Mouse (Mus musculus): ENCODE data around the gene Vil1. TPM values are rescaled to one million over a fixed set of nuclear protein-coding genes. Genes with fewer than 3 reads are reported as not detected.

Gene Vil1
- total and polyA plus RNA-seq, 2 experiments from 2014 or later, result 0.31 to 0.38 TPM

DNA sequence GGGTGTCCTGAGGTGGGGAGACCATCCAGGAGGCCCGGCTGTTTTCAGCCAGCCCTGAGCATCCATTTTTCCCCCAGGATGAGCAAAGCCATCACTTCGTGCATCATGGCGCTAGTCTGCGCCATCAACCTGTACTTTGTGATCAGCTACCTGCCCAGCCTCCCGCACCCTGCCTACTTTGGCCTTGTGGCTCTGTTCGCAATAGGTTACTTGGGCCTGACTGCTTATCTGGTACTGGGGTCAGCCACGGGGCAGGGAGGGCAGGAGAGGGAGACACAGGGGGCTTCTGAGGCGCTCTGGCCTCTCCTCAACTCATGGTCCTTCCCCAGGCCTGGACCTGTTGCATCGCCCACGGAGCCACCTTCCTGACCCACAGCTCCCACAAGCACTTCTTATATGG is 24.1 kb upstream of the Vil1 start:
- H3K4me2 ChIP-seq (ENCODE audit: low read depth, low read length, poor library complexity, severe bottlenecking), result no peak overlapping the region
- H3K27ac ChIP-seq (ENCODE audit: low read depth, low read length), result no peak overlapping the region
- no peak for TF ChIP-seq CTCF (IDR thresholded peaks at IDR 0.05)
- H3K27me3 ChIP-seq (ENCODE audit: insufficient read depth, low read length), result 0 out of 2 replicates have a peak, but pooled peaks cover 5% of the 10 kb centered on the region
- H3K9ac ChIP-seq (replicated peaks; ENCODE audit: low read length, poor library complexity, severe bottlenecking), result no peak overlapping the region
- WGBS, result 95% methylated on average over 10 of the region's 10 CpGs
- DNase-seq (ENCODE audit: low spot score) (no peak), ATAC-seq (ENCODE audit: low FRiP score) (no peak)
- no peaks in the 10 kb centered on the region for H3K9me3 ChIP-seq (ENCODE audit: low read length)
- H3K36me3 ChIP-seq (ENCODE audit: insufficient read depth, low read length), result no peaks in the 10 kb centered on the region
- H3K4me1 ChIP-seq (ENCODE audit: insufficient read depth, low read length), result no peaks in the 10 kb centered on the region
- no peak overlapping the region for H3K4me3 ChIP-seq (ENCODE audit: low read depth, low read length)

DNA sequence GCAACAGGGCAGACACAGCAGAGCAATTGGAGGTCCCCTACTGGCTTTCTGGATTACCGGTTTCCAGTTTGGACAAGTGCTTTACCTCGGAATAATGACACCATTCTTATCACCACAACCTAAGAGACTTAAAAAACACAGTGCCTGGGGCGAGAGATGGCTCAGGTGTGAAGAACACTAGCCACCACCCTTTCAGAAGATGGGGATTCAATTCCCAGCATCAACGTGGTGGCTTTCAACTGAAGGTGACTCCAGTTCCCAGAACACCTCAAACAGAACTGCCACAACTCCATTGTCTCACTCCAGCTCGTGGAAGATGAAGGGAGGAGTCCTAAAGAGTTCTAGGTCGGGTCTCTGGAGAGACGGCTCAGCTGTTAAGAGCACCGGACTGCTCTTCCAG is 23.6 kb upstream of the Vil1 start:
- Histone ChIP-seq H3K4me3 (ENCODE audit: low read depth, low read length) (no peak overlapping the region), H3K27me3 (ENCODE audit: insufficient read depth, low read length) (0 out of 2 replicates have a peak, but pooled peaks cover 10% of the 10 kb centered on the region), H3K36me3 (ENCODE audit: insufficient read depth, low read length) (no peaks in the 10 kb centered on the region), H3K4me2 (ENCODE audit: low read depth, low read length, poor library complexity, severe bottlenecking) (no peak overlapping the region), H3K9me3 (ENCODE audit: low read length) (no peaks in the 10 kb centered on the region), H3K4me1 (ENCODE audit: insufficient read depth, low read length) (no peaks in the 10 kb centered on the region), H3K27ac (ENCODE audit: low read depth, low read length) (no peak overlapping the region), H3K9ac (replicated peaks; ENCODE audit: low read length, poor library complexity, severe bottlenecking) (no peak overlapping the region)
- no peak for DNase-seq (ENCODE audit: low spot score)
- WGBS, result 91% methylated on average over 8 of the region's 8 CpGs
- no peak for ATAC-seq (ENCODE audit: low FRiP score)
- no peak for TF ChIP-seq CTCF (IDR thresholded peaks at IDR 0.05)

DNA sequence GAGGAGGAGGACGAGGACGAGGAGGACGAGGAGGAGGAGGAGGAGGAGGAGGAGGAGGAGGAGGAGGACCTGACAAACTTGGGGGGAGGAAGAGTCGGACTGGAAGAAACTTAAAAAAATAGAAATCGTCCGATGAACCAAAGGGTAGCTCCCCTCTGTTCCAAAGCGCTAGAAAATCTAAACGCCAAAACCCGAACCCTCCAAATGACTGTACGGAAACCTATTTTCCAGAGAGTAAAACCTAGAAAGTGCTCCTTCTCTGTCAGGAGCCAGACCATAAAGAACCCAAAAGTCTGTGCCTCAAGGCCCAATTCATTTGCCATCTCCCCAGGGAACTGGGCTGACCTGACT is 22.8 kb upstream of the Vil1 start:
- WGBS, result 57% methylated on average over 7 of the region's 10 CpGs
- no peak for TF ChIP-seq CTCF (IDR thresholded peaks at IDR 0.05)
- ATAC-seq (ENCODE audit: low FRiP score), result no peak

DNA sequence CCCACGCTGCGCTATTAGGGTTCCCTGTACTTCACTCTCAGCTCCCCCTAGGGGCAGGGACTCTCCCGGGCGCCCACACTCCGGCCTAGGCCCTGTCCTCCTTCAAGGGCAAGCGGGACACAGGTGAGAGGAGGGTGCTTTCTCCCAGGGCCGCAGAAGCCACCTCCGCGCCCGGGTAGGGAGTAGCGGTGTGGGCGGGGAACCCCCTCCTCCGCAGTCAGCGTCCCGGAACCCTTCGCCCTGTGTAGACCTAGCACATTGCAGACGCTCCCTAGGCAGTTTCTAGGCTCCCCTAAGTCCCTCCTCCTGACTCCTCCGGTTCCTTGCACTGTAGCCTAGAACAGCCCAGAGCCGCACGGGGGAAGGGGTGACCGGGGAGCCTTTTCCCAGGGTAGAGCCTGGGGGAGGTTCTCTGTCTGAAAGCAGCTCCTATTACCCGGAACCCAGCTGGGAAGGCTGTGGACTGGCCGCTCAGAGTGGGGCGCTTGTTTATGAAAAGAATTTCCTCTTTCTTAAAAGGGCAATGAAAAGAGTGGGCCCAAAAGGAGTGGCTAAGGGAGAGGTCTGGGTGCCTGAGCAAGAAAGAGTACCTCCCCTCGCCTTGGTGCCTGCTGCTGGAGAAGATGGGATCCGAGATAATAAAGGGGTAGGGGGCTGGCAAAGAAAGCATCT is 22.3 kb upstream of the Vil1 start:
- Histone ChIP-seq H3K36me3 (ENCODE audit: insufficient read depth, low read length) (no peaks in the 10 kb centered on the region), H3K4me2 (ENCODE audit: low read depth, low read length, poor library complexity, severe bottlenecking) (peak overlapping the region; percentile 61), H3K9me3 (ENCODE audit: low read length) (no peaks in the 10 kb centered on the region), H3K27me3 (ENCODE audit: insufficient read depth, low read length) (0 out of 2 replicates have a peak, but pooled peaks cover 13% of the 10 kb centered on the region), H3K4me3 (ENCODE audit: low read depth, low read length) (peak overlapping the region; percentile 55), H3K27ac (ENCODE audit: low read depth, low read length) (peak overlapping the region; percentile 79), H3K4me1 (ENCODE audit: insufficient read depth, low read length) (no peaks in the 10 kb centered on the region), H3K9ac (replicated peaks; ENCODE audit: low read length, poor library complexity, severe bottlenecking) (peak overlapping the region; percentile 54)
- WGBS, result under 1% methylated on average over 26 of the region's 26 CpGs
- peak; percentile 85 for ATAC-seq (ENCODE audit: low FRiP score)
- peak; percentile 64 for TF ChIP-seq CTCF (IDR thresholded peaks at IDR 0.05)
- DNase-seq (ENCODE audit: low spot score), result peak; percentile 96

More for the DNA sequence above, 22.8 kb upstream of the Vil1 start:
- peak overlapping the region; percentile 61 for H3K4me2 ChIP-seq (ENCODE audit: low read depth, low read length, poor library complexity, severe bottlenecking)
- no peak for DNase-seq (ENCODE audit: low spot score)
- H3K36me3 ChIP-seq (ENCODE audit: insufficient read depth, low read length), result no peaks in the 10 kb centered on the region
- H3K9me3 ChIP-seq (ENCODE audit: low read length), result no peaks in the 10 kb centered on the region
- H3K27ac ChIP-seq (ENCODE audit: low read depth, low read length), result peak overlapping the region; percentile 79
- H3K4me3 ChIP-seq (ENCODE audit: low read depth, low read length), result peak overlapping the region; percentile 55
- 0 out of 2 replicates have a peak, but pooled peaks cover 13% of the 10 kb centered on the region for H3K27me3 ChIP-seq (ENCODE audit: insufficient read depth, low read length)
- no peaks in the 10 kb centered on the region for H3K4me1 ChIP-seq (ENCODE audit: insufficient read depth, low read length)
- H3K9ac ChIP-seq (replicated peaks; ENCODE audit: low read length, poor library complexity, severe bottlenecking), result peak overlapping the region; percentile 54; the same call in 1 of the 2 replicates

DNA sequence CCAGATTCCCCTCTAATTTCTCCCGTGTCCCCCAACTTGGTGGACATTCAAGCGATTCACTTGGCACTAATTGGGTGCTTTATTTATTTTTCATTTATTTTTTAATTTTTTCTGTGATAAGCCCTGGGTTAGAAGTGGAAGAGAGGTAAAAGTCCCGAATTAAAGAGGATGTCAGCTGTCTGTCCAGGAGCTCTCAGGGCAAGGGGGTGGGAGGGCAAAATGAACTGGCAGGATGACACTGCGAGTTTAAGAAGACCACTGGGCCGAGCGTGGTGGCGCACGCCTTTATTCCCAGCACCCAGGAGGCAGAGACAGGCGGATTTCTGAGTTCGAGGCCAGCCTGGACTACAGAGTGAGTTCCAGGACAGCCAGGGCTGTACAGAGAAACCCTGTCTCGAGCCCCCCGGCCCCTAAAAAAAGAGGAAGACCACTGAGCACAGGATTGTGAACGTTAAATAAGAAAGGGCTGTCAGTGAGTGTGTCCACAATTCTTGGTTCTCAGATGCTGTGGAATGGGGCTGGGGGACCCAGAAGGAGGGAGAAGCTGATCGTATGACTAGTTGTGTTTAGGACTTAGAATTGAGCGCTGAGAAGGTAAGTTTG is 21.7 kb upstream of the Vil1 start:
- Histone ChIP-seq H3K4me3 (ENCODE audit: low read depth, low read length) (peak overlapping the region; percentile 55), H3K27ac (ENCODE audit: low read depth, low read length) (no peak overlapping the region; the same call in 1 of the 2 replicates), H3K36me3 (ENCODE audit: insufficient read depth, low read length) (no peaks in the 10 kb centered on the region), H3K4me2 (ENCODE audit: low read depth, low read length, poor library complexity, severe bottlenecking) (peak overlapping the region; percentile 61), H3K4me1 (ENCODE audit: insufficient read depth, low read length) (peaks cover 6% of the 10 kb centered on the region), H3K9me3 (ENCODE audit: low read length) (no peaks in the 10 kb centered on the region), H3K9ac (replicated peaks; ENCODE audit: low read length, poor library complexity, severe bottlenecking) (no peak overlapping the region), H3K27me3 (ENCODE audit: insufficient read depth, low read length) (0 out of 2 replicates have a peak, but pooled peaks cover 13% of the 10 kb centered on the region)
- TF ChIP-seq CTCF (IDR thresholded peaks at IDR 0.05), result no peak
- ATAC-seq (ENCODE audit: low FRiP score) (no peak), DNase-seq (ENCODE audit: low spot score) (no peak)
- WGBS, result 52% methylated on average over 15 of the region's 15 CpGs

DNA sequence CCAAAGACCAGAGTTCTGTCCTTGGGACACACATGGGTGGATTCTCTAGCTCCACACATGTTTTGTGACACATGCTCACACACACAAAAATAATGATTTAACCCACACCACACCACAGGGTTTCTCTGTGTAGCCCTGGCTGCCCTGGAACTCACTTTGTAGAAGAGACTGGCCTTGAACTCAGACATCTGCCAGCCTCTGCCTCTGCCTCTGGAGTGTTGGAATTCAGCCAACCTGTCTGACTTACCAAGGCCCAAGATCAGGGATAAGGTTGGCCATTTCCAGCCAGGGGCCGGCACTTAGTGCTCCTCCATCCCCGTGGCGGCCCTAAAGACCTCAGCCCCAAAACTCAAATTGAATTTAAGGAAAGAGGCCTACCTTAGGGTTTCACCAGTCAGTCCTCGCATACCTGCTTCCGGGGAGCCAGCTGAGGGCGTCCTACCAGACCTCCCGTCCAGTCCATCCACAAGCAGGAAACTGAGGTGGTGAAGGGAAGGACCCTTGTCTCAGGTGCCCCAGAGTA is 20.7 kb upstream of the Vil1 start:
- WGBS, result 82% methylated on average over 7 of the region's 7 CpGs
- DNase-seq (ENCODE audit: low spot score), result no peak

More for the DNA sequence above, 20.7 kb upstream of the Vil1 start:
- no peak for TF ChIP-seq CTCF (IDR thresholded peaks at IDR 0.05)
- Histone ChIP-seq H3K9ac (replicated peaks; ENCODE audit: low read length, poor library complexity, severe bottlenecking) (no peak overlapping the region), H3K36me3 (ENCODE audit: insufficient read depth, low read length) (no peaks in the 10 kb centered on the region), H3K4me3 (ENCODE audit: low read depth, low read length) (no peak overlapping the region), H3K27me3 (ENCODE audit: insufficient read depth, low read length) (0 out of 2 replicates have a peak, but pooled peaks cover 13% of the 10 kb centered on the region), H3K4me1 (ENCODE audit: insufficient read depth, low read length) (peaks cover 6% of the 10 kb centered on the region), H3K27ac (ENCODE audit: low read depth, low read length) (no peak overlapping the region), H3K4me2 (ENCODE audit: low read depth, low read length, poor library complexity, severe bottlenecking) (no peak overlapping the region), H3K9me3 (ENCODE audit: low read length) (no peaks in the 10 kb centered on the region)
- no peak for ATAC-seq (ENCODE audit: low FRiP score)

Measured in midbrain, postnatal 0 days (tissue).